Mouse (Mus musculus) thymus, adult 2 months (tissue): ENCODE results near the gene Ap1m1.

Source experiments
- CTCF ChIP-seq: fragments of 200-500 bp; IDR thresholded peaks from 2 replicates; pipeline ENCODE4 v1.5.1; 2012; ENCODE audit warnings: mild to moderate bottlenecking, control low read depth, low read length, moderate library complexity, borderline replicate concordance; ENCODE audit not compliant: control insufficient read depth, poor library complexity, insufficient read depth; ENCODE audit errors: extremely low read depth
- POLR2A ChIP-seq: fragments of 200-500 bp; IDR thresholded peaks from 2 replicates; pipeline ENCODE4 v1.6.1; 2012; ENCODE audit warnings: mild to moderate bottlenecking, low read length, control low read depth, moderate library complexity; ENCODE audit not compliant: control insufficient read depth, poor library complexity, insufficient read depth; ENCODE audit errors: extremely low read depth

DNA sequence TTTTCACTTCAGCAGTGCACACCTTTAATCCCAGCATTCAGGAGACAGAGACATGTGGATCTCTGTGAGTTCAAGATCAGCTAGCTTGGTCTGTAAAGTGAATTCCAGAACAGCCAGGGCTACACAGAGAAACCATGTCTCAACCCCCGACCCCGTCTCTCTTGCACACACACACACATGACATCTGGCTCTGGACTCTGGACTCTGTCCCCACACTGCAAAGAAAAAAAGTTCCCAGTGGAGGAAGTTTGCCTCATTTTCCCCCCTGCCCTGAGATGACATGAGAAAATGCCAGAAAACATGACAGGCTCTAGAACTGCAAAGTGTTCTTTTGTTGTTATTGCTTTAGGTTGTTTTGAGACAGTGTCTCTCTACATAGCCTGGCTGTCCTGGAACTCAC, 20.0 kb downstream of the Ap1m1 start:
- no peak for TF ChIP-seq CTCF
- TF ChIP-seq POLR2A, result no peak
